Mouse (Mus musculus): Measurements from ENCODE around the gene Tbc1d9b.
"Not testable (repeated sequence)": the region's sequence is repeated elsewhere in the genome, so short reads cannot be mapped to it uniquely, and the experiment has no call there.

Tbc1d9b gene

GRCm38 (mm10) chr11:50130811-50131766 is at the start of gene Tbc1d9b:
Gene Tbc1d9b (plus strand): TSS chr11:50131396.
- DNase-seq (ENCODE audit: low read depth in 1 of 2, low spot score in 2 of 2), result peak; percentile 52 to 82

DNA sequence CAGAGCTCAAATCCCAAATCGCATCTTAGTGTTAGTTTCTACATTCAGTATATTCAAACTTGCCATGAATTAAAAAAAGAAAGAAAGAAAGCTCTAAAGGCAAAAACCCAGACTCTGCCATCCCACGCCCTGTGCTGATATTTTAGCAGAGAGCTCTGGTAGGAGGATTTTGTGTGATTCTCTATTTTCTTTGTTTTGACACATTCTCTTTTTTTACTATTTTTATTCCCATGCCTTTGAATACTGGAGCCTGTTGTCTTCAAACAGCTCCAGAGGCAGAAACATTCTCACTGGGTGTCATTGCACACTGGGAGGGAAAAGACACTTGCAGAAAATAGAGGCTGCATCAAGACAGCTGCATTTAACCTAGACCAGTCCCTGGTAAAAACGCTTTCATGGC is 45.0 kb upstream of the Tbc1d9b start:
- DNase-seq (ENCODE audit: low read depth in 1 of 2, low spot score in 2 of 2), result no peak

DNA sequence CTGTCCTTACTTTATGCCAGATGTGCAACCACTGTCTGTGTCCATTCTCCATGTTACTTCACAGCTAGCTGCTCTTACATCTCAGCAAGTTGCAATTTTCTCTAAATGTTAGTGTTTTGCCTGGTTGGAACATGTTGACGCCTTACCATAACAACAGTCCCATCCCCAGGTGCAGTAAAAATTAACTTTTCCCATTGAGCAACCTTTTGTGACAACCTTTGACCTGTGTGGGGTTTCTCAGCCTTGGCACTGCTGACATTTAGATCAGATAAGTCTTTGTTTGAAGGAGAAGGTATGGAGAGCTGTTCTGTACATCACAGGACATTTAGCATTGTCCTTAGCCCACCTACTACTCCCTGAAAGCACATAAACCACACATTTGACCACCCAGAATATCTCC is 41.4 kb upstream of the Tbc1d9b start:
- DNase-seq (ENCODE audit: low read depth in 1 of 2, low spot score in 2 of 2), result no peak

DNA sequence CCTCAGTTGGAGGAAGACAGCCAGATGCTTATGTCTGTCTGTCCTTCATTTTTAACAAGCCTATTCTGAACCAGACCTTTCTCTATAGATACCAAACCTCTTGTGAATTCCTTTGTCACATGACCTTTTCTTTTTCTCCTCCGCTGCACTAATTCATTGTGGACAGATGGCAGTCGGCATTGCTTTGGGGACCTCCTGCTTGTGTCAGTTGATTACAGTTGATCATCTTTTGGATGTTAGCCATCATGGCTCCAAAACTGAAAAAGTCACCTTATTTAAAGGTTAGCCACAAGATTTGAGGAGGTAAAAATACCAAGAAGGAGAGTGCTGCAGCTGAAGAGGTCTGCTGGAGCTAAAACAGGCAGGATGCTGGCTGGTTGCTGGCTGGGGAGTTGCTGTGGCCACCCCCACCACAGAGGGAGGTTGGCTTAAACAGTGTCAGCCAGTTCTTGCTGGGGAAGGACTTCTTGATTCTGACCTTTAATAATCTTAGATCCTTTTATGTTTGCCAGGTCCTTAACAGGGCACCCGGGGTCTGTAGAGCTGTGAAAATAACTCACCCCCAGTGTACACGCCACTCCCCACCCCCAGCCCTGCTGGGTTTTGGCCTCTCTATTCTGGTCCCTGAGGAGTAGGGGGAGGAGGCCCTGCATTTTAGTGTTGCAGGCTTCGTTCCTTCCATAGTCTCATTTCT is 40.1 kb upstream of the Tbc1d9b start:
- DNase-seq (ENCODE audit: low read depth in 1 of 2, low spot score in 2 of 2), result no peak

GRCm38 (mm10) chr11:50091681-50092080 is 39.5 kb upstream of the Tbc1d9b start:
- DNase-seq (ENCODE audit: low read depth in 1 of 2, low spot score in 2 of 2), result no peak

DNA sequence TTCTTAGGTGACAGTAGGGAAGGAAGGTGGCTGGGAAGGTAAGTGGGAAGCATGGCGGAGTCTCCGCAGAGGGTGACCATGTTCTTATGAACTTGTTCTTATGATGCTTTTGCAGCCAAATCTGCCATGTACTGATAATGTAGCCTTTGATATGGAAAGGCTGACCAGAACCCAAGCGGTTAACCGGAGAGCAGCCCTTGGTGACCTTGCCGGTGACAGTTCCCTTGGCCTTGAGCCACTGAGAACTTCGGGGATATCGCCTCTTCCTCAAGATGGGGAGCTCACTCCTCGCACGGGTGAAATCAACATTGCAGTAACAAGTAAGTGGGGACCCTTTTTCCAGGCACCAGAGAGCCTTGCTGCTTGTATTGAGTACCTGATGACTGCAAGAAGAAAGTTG is 35.5 kb upstream of the Tbc1d9b start:
- DNase-seq (ENCODE audit: low read depth in 1 of 2, low spot score in 2 of 2), result no peak

GRCm38 (mm10) chr11:50097091-50097490 is 34.1 kb upstream of the Tbc1d9b start:
- DNase-seq (ENCODE audit: low read depth in 1 of 2, low spot score in 2 of 2), result no peak

DNA sequence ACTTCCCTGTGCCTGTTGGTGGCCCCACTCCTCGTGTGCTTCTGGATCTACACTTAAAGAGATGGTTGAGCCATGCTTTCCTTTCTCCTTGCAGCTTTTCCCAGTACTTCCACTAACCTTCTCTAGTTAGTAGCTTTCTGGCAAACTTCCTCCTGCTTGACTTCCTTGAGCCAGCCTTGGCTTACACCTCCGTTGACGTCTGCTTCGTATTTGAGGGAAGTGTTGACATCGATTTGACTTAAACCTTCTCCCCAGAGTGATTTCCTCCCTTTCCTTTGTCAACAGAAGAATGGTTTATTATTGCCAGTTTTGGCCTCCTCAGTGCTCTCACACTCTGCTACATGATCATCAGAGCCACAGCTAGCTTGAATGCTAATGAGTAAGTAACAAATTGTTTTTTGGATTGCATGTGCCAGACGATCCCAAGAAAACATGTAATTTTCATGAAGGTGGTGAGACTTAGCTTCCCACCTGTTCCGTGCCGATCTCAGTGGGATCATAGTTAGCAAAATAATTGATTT is 32.2 kb upstream of the Tbc1d9b start:
- DNase-seq (ENCODE audit: low read depth in 1 of 2, low spot score in 2 of 2), result no peak

DNA sequence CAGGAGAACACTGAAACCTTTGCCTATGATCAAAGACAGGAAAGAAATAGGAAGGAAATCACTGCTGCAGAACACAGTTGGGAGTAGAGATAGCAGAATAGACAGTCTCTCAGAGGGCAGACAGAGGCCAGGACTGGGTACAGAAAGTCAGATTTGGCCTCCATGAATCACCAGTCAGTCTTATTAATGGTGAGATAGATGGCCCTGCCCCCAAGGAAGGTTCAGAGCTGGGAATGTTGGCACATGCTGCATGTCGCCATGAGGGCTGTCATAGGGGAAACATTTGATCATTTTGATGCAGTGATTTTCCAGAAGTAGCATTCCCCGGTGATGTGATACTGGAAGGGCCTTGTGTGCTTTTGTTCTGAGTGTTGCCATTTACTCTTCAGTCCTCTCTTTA is 31.5 kb upstream of the Tbc1d9b start:
- no peak for DNase-seq (ENCODE audit: low read depth in 1 of 2, low spot score in 2 of 2)

- no peak for DNase-seq (ENCODE audit: low read depth in 1 of 2, low spot score in 2 of 2)
Measured at GRCm38 (mm10) chr11:50100548-50101307, 30.5 kb upstream of the Tbc1d9b start.

DNA sequence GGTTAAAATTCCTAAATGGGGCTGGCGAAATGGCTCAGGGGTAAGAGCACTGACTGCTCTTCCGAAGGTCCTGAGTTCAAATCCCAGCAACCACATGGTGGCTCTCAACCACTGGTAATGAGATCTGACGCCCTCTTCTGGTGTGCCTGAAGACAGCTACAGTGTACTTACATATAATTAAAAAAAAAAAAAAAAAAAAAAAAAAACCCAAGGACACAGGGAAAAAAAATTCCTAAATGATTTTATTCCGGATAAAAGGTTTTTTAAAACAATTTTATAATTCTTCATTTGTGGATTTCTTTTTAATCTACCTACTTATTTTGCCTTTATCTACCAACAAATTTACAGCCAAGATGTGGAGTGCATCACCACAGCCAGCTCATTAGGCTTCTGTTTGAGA is 29.2 kb upstream of the Tbc1d9b start:
- not testable (repeated sequence) for DNase-seq (ENCODE audit: low read depth in 1 of 2, low spot score in 2 of 2)

- no peak for DNase-seq (ENCODE audit: low read depth in 1 of 2, low spot score in 2 of 2)
Measured at GRCm38 (mm10) chr11:50104016-50104415, 27.2 kb upstream of the Tbc1d9b start.

- DNase-seq (ENCODE audit: low read depth in 1 of 2, low spot score in 2 of 2), result no peak
Measured at GRCm38 (mm10) chr11:50105237-50105636, 26.0 kb upstream of the Tbc1d9b start.

- DNase-seq (ENCODE audit: low read depth in 1 of 2, low spot score in 2 of 2), result no peak
Measured at GRCm38 (mm10) chr11:50106024-50106423, 25.2 kb upstream of the Tbc1d9b start.

DNA sequence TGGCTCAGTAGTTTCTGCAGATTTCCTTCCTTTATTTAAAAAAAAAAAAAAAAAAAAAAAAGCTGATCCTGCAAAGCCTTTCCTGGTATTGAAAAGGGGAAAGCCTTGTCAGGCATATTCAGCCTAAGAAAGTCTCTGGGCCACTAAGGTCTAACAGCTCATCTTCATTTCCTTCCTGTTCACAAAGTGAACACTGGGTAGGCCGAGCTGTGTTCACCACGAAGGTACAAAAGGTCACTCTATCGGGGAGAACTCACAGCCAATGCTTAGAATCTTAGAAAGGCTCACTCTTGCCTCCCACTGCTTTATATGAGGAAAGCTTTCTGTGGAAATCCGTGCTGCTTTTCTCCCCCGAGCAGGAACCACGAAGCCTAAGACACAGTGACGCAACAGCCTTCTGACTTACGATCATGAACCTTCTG is 22.4 kb upstream of the Tbc1d9b start:
- no peak for DNase-seq (ENCODE audit: low read depth in 1 of 2, low spot score in 2 of 2)

GRCm38 (mm10) chr11:50114329-50114728 is 16.9 kb upstream of the Tbc1d9b start:
- DNase-seq (ENCODE audit: low read depth in 1 of 2, low spot score in 2 of 2), result peak; percentile 44 to 68

GRCm38 (mm10) chr11:50122631-50123081 is 8.5 kb upstream of the Tbc1d9b start:
- DNase-seq (ENCODE audit: low read depth in 1 of 2, low spot score in 2 of 2), result no peak

DNA sequence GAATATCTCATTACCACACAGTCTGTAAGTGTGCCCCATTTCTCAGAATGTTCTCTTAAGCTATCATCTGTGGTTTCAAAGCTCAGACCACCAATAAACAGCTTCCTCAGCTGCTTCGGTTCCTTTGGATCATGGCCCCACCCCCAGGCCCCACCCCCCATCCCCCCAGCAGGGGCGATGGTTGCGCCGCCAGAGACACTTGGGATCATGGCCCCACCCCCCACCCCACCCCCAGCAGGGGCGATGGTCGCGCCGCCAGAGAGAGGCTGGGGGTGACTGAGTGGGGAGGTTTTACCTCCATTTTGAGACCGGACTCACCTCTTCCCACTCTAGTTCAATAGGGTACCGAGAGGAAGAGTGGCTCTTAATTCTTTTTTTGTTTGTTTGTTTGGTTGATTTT is 3.4 kb upstream of the Tbc1d9b start:
- no peak for DNase-seq (ENCODE audit: low read depth in 1 of 2, low spot score in 2 of 2)

DNA sequence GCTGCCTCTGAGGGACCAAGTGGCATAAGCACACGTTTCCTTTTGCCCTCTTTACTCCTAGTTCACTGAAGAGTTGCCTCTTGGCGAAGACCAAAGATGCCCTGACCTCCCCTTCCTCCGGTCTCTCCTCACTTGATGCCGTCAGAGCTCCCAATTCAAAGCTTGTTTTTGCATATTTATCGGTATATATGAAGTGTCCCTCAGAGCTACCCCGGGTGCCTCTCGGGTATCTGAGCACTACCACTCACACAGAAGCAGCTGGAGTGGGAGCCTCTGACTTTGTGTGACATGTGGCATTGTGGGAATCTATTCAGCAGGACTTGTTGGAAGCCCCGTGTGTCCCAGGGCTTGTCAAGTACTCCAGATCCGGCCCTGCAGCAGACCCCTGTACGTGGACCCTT is 605 bp downstream of the Tbc1d9b start:
- no peak for DNase-seq (ENCODE audit: low read depth in 1 of 2, low spot score in 2 of 2)

- DNase-seq (ENCODE audit: low read depth in 1 of 2, low spot score in 2 of 2), result no peak
Measured at GRCm38 (mm10) chr11:50132265-50132664, 1.1 kb downstream of the Tbc1d9b start.
